Mouse (Mus musculus) lung, embryonic 15.5 days (tissue): ENCODE measurements around the gene Enam. TPM values are rescaled to one million over a fixed set of nuclear protein-coding genes. Genes with fewer than 3 reads are reported as not detected.

ENCODE experiments used
- ATAC-seq: fragments of 200-750 bp; cut with Nextera tagmentation; 2 replicates; pipeline ENCODE4 v1.8.0; 2017; ENCODE audit warnings: moderate number of reproducible peaks, borderline replicate concordance; ENCODE audit not compliant: low FRiP score, low TSS enrichment; ENCODE audit errors: extremely low read depth
- H3K27ac ChIP-seq: fragments of 300-500 bp; sonication (generic); 2 replicates; pipeline ENCODE4 v1.5.1; 2015; ENCODE audit warnings: moderate library complexity, mild to moderate bottlenecking, inconsistent platforms
- H3K27me3 ChIP-seq: fragments of 300-500 bp; sonication (generic); 2 replicates; pipeline ENCODE4 v1.6.1; 2015; ENCODE audit warnings: inconsistent platforms
- H3K36me3 ChIP-seq: fragments of 300-500 bp; sonication (generic); 2 replicates; pipeline ENCODE4 v1.6.1; 2015; ENCODE audit warnings: inconsistent platforms
- H3K4me1 ChIP-seq: fragments of 300-500 bp; sonication (generic); 2 replicates; pipeline ENCODE4 v1.6.1; 2015; ENCODE audit warnings: inconsistent platforms
- H3K4me2 ChIP-seq: fragments of 300-500 bp; sonication (generic); 2 replicates; pipeline ENCODE4 v1.6.1; 2015; ENCODE audit warnings: inconsistent platforms, mild to moderate bottlenecking, moderate library complexity
- H3K4me3 ChIP-seq: fragments of 300-500 bp; sonication (generic); 2 replicates; pipeline ENCODE4 v1.5.1; 2015; ENCODE audit warnings: mild to moderate bottlenecking, inconsistent platforms
- H3K9ac ChIP-seq: fragments of 300-500 bp; sonication (generic); 2 replicates; pipeline ENCODE4 v1.6.1; 2015; ENCODE audit warnings: inconsistent platforms
- H3K9me3 ChIP-seq: fragments of 300-500 bp; sonication (generic); 2 replicates; pipeline ENCODE4 v1.6.1; 2016; ENCODE audit warnings: inconsistent platforms
- WGBS: fragments of 180-500 bp; shearing (Covaris S2); methylation state at CpG from one replicate; pipeline ENCODE4 v1.1.7; 2015; 5-methylcytosine and 5-hydroxymethylcytosine counted together
- polyA plus RNA-seq: library from polyadenylated mRNA; unstranded; fragments of >200 nt; fragmentation: Nextera tagmentation; extraction: Ambion mirVana; gene quantifications from 2 replicates; pipeline ENCODE4 v1.2.1, GENCODE M21; 2015

Enam gene
- polyA plus RNA-seq, result not detected in 2 replicates

DNA sequence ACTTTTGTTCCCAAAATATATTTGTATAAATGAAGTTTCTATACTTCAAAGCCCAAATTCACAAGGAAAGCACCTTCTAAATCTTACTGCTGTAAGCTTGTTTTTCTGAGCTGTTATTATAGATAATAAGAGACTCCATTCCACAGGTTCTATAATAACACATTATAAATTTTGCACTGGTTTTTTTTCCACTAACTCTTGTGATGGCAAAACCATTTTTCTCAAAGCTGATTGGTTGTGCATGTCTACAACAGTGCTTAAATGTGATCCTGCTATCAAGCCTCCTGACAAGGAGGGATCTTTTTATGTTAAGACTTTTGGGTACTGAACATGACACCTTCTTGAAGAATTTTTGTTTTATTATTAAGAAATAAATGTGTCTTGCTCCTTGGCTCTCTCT is at the start of gene Enam:
Gene Enam, plus strand, starts transcription at position 301 of the 400 bp plus-strand sequence.
- H3K4me2 ChIP-seq, result no peak within 1 kb of the TSS
- no peaks in the 10 kb centered on the region for H3K9me3 ChIP-seq
- H3K9ac ChIP-seq, result no peak within 1 kb of the TSS
- no peak for ATAC-seq
- no peaks in the 10 kb centered on the region for H3K36me3 ChIP-seq
- no peaks in the 10 kb centered on the region for H3K4me1 ChIP-seq
- no peak within 1 kb of the TSS for H3K4me3 ChIP-seq
- H3K27ac ChIP-seq, result no peak within 1 kb of the TSS
- no peaks in the 10 kb centered on the region for H3K27me3 ChIP-seq

GRCm38 (mm10) chr5:88455691-88456090 is 32.1 kb upstream of the Enam start, which contains the start of gene Ambn:
Gene Ambn, plus strand, starts transcription at chr5:88455991.
- Histone ChIP-seq H3K4me3 (no peak within 1 kb of the TSS), H3K9me3 (no peaks in the 10 kb centered on the region), H3K4me1 (no peaks in the 10 kb centered on the region), H3K9ac (no peak within 1 kb of the TSS), H3K4me2 (no peak within 1 kb of the TSS), H3K27ac (no peak within 1 kb of the TSS), H3K36me3 (no peaks in the 10 kb centered on the region), H3K27me3 (no peaks in the 10 kb centered on the region)
- no peak for ATAC-seq
- WGBS, result 84% methylated on average over 3 of the region's 3 CpGs

GRCm38 (mm10) chr5:88467471-88467870 is 20.3 kb upstream of the Enam start:
- WGBS, result 76% methylated on average over 2 of the region's 2 CpGs
- no peak overlapping the region for H3K27ac ChIP-seq
- H3K4me1 ChIP-seq, result no peaks in the 10 kb centered on the region
- no peak overlapping the region for H3K4me2 ChIP-seq
- H3K27me3 ChIP-seq, result no peaks in the 10 kb centered on the region
- H3K9me3 ChIP-seq, result no peaks in the 10 kb centered on the region
- no peak for ATAC-seq
- no peak overlapping the region for H3K9ac ChIP-seq
- H3K36me3 ChIP-seq, result no peaks in the 10 kb centered on the region
- H3K4me3 ChIP-seq, result no peak overlapping the region

DNA sequence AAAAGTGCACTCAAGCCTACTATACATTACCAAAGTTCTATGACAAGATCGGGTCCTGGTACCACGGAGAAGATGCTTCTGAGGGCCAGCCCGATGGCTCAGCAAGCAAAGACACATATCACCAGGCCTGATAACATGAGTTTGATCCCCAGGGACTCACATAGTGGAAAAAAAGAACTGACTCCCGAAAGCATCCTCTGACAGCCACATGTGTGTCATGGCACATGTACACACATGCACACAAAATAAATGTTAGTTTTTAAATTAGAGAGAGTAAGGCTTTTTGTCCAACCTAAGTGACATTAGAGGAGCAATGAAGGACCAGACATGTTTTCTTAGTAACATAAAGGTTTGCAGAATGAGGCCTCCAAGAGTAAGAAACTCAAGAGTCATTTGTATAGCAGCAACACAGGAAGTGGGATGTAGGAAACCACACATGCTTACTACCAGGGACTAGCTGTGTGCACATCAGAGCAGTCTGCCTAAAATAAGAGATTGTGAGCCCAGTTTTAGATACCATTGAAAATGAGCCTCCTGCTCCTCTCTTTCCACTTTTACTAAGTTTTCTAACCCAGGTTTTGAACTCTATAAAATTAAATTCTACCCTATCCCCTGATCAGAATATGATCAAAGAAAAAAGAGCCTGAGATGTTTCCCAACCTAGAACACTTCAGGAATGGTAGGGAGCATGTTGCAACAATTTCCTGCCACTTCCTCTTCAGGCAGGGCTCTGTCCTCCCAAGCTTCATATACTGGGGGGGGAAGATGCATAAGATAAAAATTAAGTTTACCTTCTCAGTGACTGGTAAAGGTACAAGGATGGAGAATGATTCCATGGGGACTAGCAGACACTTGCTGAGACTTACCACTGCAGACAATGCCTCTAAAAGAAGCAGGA is 18.7 kb upstream of the Enam start:
- 78% methylated on average over 4 of the region's 4 CpGs for WGBS
- Histone ChIP-seq H3K27ac (no peak overlapping the region), H3K9me3 (no peaks in the 10 kb centered on the region), H3K4me3 (no peak overlapping the region), H3K4me1 (no peaks in the 10 kb centered on the region), H3K9ac (no peak overlapping the region), H3K36me3 (no peaks in the 10 kb centered on the region), H3K4me2 (no peak overlapping the region), H3K27me3 (no peaks in the 10 kb centered on the region)
- ATAC-seq, result no peak

DNA sequence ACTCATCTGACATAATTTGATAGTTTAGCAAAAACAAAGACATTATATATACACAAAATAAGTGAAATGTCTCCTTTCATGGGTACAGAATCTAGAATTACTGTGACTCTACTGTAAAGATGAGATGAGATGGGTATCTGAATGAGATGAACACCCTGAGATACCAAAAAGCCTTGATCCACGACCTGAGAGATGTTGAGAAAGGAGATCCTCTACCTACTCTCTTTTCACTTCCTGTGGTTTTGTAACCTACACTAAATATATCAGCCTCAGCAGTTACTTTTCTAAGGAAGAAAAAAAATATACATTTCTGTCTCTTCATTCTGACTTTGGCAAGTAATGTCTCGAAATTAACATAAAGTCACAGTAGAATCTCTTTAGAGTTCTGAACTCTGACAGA is 1.2 kb downstream of the Enam start:
- no peaks in the 10 kb centered on the region for H3K27me3 ChIP-seq
- no peaks in the 10 kb centered on the region for H3K36me3 ChIP-seq
- H3K4me3 ChIP-seq, result no peak overlapping the region
- no peaks in the 10 kb centered on the region for H3K9me3 ChIP-seq
- no peak for ATAC-seq
- 59% methylated on average over 2 of the region's 2 CpGs for WGBS
- H3K9ac ChIP-seq, result no peak overlapping the region
- H3K27ac ChIP-seq, result no peak overlapping the region
- H3K4me2 ChIP-seq, result no peak overlapping the region
- no peaks in the 10 kb centered on the region for H3K4me1 ChIP-seq

DNA sequence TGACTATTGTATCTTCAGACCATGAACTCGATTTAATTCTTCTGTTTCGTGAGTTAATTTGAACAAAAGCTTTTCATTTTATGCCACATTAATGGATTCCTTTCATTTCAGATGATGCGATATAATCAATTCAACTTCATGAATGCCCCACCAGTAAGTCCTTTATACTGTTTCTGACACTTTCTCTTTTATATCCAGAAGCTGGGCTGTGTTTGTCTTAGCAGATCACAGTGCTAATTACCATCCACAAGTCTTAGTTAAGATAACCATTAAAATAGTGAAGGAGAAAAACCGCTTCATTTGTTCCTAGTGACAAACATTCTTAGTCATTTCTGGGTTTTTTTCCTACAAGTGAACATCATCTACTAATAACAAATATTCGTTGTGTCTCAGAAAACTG is 3.3 kb downstream of the Enam start:
- H3K4me1 ChIP-seq, result no peaks in the 10 kb centered on the region
- no peak for ATAC-seq
- H3K4me2 ChIP-seq, result no peak overlapping the region
- no peak overlapping the region for H3K9ac ChIP-seq
- H3K27ac ChIP-seq, result no peak overlapping the region
- no peak overlapping the region for H3K4me3 ChIP-seq
- WGBS, result 81% methylated on average over 5 of the region's 5 CpGs
- no peaks in the 10 kb centered on the region for H3K27me3 ChIP-seq
- H3K9me3 ChIP-seq, result no peaks in the 10 kb centered on the region
- H3K36me3 ChIP-seq, result no peaks in the 10 kb centered on the region

DNA sequence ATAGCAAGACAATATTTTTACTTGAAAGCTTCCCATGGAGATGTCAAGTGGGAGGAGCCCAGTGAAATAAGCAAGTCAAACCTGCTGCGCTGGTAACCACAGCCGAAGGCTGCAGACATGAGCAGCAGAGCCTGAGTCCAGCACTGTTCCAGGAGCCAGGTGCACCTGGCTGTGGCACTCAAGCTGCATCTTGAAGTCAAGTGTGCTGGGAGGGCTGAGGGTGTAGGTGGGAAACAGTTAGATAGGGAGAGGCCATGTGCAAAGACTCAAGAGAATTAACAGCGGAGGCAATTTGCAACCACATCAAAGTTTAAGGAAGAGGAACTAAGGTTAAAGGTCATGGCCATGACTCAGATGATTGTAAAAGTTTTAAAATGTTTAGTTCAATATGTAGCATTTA is 12.0 kb downstream of the Enam start:
- Histone ChIP-seq H3K9ac (no peak overlapping the region), H3K36me3 (no peaks in the 10 kb centered on the region), H3K27me3 (no peaks in the 10 kb centered on the region), H3K4me3 (no peak overlapping the region), H3K9me3 (no peaks in the 10 kb centered on the region), H3K4me1 (no peaks in the 10 kb centered on the region), H3K27ac (no peak overlapping the region), H3K4me2 (no peak overlapping the region)
- 69% methylated on average over 3 of the region's 3 CpGs for WGBS
- ATAC-seq, result peak; percentile 79; the same call in 1 of the 2 replicates

GRCm38 (mm10) chr5:88508555-88508954 is 20.8 kb downstream of the Enam start:
- Histone ChIP-seq H3K27me3 (no peaks in the 10 kb centered on the region), H3K36me3 (no peaks in the 10 kb centered on the region)
- WGBS, result 46% methylated on average over 1 of the region's 1 CpGs

DNA sequence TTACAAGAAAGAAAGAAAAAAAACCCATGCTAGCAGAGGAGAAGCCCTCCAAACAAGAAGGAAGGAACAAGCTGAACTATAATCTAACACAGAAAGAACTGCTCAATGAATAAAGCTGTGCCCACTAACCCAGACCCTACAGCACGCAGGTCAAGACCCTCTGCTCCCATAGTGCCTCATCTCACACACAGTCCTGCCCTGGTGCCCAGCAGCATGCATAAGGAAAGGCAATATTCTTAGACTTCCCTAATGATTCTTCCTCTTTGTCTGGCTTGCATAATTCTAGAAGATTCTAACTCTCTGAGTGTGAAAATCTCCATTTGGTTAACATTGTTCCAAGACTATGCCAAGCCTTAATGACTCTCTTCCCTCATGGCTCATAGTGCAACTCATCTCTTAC is 21.2 kb downstream of the Enam start:
- H3K4me2 ChIP-seq, result no peak overlapping the region
- H3K9ac ChIP-seq, result no peak overlapping the region
- no peaks in the 10 kb centered on the region for H3K9me3 ChIP-seq
- no peaks in the 10 kb centered on the region for H3K4me1 ChIP-seq
- H3K36me3 ChIP-seq, result no peaks in the 10 kb centered on the region
- no peak overlapping the region for H3K27ac ChIP-seq
- no peak for ATAC-seq
- H3K4me3 ChIP-seq, result no peak overlapping the region
- 78% methylated on average over 1 of the region's 1 CpGs for WGBS
- H3K27me3 ChIP-seq, result no peaks in the 10 kb centered on the region

More at GRCm38 (mm10) chr5:88508555-88508954, 20.8 kb downstream of the Enam start:
- H3K4me3 ChIP-seq, result no peak overlapping the region
- ATAC-seq, result no peak
- no peak overlapping the region for H3K9ac ChIP-seq
- H3K27ac ChIP-seq, result no peak overlapping the region
- no peaks in the 10 kb centered on the region for H3K4me1 ChIP-seq
- H3K4me2 ChIP-seq, result no peak overlapping the region
- no peaks in the 10 kb centered on the region for H3K9me3 ChIP-seq

DNA sequence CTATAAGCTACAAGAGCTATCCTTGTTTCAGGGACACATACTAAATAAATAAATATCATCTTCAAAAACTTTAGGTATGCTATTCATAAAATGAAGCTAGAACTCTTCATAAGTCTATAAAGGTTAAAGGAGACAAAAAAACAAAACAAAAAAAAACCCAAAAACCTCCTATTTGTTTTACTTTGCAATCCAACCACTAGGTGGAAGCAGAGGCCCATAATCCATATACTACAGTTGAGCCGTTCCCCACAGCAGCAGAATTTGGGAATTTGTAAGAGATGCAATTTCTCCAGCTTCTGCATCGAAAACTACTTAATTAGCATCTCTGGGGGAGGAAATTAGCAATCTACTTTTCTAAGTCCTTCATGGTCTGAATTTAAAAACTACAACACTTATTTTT is 31.5 kb downstream of the Enam start:
- no peak for ATAC-seq
- no peaks in the 10 kb centered on the region for H3K4me1 ChIP-seq
- H3K36me3 ChIP-seq, result no peaks in the 10 kb centered on the region
- H3K27ac ChIP-seq, result no peak overlapping the region
- H3K27me3 ChIP-seq, result no peaks in the 10 kb centered on the region
- H3K9ac ChIP-seq, result no peak overlapping the region
- no peak overlapping the region for H3K4me3 ChIP-seq
- 2% methylated on average over 2 of the region's 2 CpGs for WGBS
- H3K4me2 ChIP-seq, result no peak overlapping the region
- H3K9me3 ChIP-seq, result no peaks in the 10 kb centered on the region

- Histone ChIP-seq H3K4me3 (no peak within 1 kb of the TSS), H3K36me3 (no peaks in the 10 kb centered on the region), H3K27ac (no peak within 1 kb of the TSS), H3K27me3 (no peaks in the 10 kb centered on the region), H3K4me1 (no peaks in the 10 kb centered on the region), H3K9ac (no peak within 1 kb of the TSS), H3K9me3 (no peaks in the 10 kb centered on the region), H3K4me2 (no peak within 1 kb of the TSS)
- no peak for ATAC-seq
- WGBS, result 84% methylated on average over 3 of the region's 3 CpGs
Observed at GRCm38 (mm10) chr5:88527657-88528056, 39.9 kb downstream of the Enam start, which contains the start of gene Jchain. Gene Jchain, minus strand, starts transcription at chr5:88527891.

- no peak overlapping the region for H3K4me3 ChIP-seq
- no peaks in the 10 kb centered on the region for H3K4me1 ChIP-seq
- H3K4me2 ChIP-seq, result no peak overlapping the region
- H3K9me3 ChIP-seq, result no peaks in the 10 kb centered on the region
- H3K9ac ChIP-seq, result no peak overlapping the region
- no peak overlapping the region for H3K27ac ChIP-seq
- WGBS, result 55% methylated on average over 1 of the region's 1 CpGs
- no peaks in the 10 kb centered on the region for H3K27me3 ChIP-seq
- no peak for ATAC-seq
- H3K36me3 ChIP-seq, result no peaks in the 10 kb centered on the region
Observed at GRCm38 (mm10) chr5:88530908-88531307, 43.1 kb downstream of the Enam start.
